In the genomic region with DNA sequence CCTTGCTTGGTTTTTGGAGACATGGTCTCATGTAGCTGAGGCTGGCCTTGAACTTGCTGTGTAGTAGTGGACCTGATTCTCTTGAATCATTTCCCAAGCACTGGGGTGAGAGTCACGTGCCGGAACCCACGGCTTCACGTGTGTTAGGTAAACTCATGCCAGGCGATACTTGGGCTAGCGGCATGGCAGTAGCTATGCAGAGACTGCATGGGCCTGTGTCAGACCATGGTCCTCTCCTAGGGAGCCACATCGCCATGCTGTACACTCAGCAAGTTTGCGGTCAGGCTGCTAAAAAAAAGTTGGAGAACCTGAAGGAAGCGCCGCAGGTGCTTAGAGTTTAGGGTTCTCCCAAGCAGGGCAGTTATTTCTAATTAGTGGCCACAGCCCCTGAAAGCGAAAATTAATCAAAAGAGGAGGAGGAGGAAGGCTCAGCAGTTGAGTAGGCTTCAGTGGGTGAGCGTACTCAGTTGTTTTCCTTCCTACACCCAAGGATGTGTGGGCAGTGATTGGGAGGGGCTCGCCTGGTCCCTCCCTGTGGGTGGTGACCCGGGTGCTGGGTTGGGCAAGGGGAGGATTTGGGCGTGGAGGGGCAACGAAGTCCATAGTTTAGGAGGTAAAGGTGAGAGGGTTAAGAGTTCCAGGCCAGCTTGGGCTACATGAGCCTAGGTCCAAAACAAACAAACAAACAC, we compare ENCODE assay signal across 8 mouse cellular contexts. TPM values are rescaled to one million over a fixed set of nuclear protein-coding genes. Genes with fewer than 3 reads are reported as not detected.
DNase-seq lines count a peak whose midpoint lies in the region; ATAC-seq and TF ChIP-seq lines count a peak whose summit lies in the region.

No protein-coding gene starts in this region.

- H3K9me3 ChIP-seq in intestine, postnatal 0 days (ENCODE audit: control insufficient read depth), result no peaks in the 10 kb centered on the region
- H3K9me3 ChIP-seq in neural tube, embryonic 14.5 days (ENCODE audit: control insufficient read depth, low read length), result no peaks in the 10 kb centered on the region

- TF ChIP-seq CTCF in brain, embryonic 14.5 days (IDR thresholded peaks at IDR 0.05; ENCODE audit: borderline replicate concordance, extremely low read depth, insufficient read depth, insufficient read length), result no peak
- TF ChIP-seq CTCF in intestine, postnatal 0 days (IDR thresholded peaks at IDR 0.05; ENCODE audit: low read depth), result no peak
- no peak for TF ChIP-seq CTCF in lung, adult 2 months (IDR thresholded peaks at IDR 0.05; ENCODE audit: insufficient read depth, low read length)

- H3K4me1 ChIP-seq in intestine, postnatal 0 days (replicated peaks; ENCODE audit: control insufficient read depth, insufficient read depth, low read length), result peaks cover 24% of the 10 kb centered on the region; the same call in 1 of the 2 replicates
- H3K4me1 ChIP-seq in lung, adult 2 months (ENCODE audit: control insufficient read depth, insufficient read depth, low read length), result peaks cover 18% of the 10 kb centered on the region
- peaks cover 25% of the 10 kb centered on the region for H3K4me1 ChIP-seq in neural tube, embryonic 14.5 days (ENCODE audit: control insufficient read depth, insufficient read depth, low read length)

- peak; percentile 29 for DNase-seq in cerebellum, adult 9-10 months
- no peak for DNase-seq in cerebellum, postnatal 14 days
- DNase-seq in brain, embryonic 14.5 days (ENCODE audit: low read depth), result peak; percentile 8
- peak; percentile 83 to 89 for DNase-seq in heart, adult 18-20 months
- peak; percentile 79 for DNase-seq in lung, adult 2 months
- no peak for DNase-seq in right cerebral cortex, postnatal 36 days (ENCODE audit: low spot score in 2 of 2)

- peak overlapping the region; percentile 79 for H3K4me2 ChIP-seq in intestine, postnatal 0 days (replicated peaks; ENCODE audit: low read depth)
- H3K4me2 ChIP-seq in neural tube, embryonic 14.5 days (ENCODE audit: low read depth, low read length), result peak overlapping the region; percentile 91

- H3K36me3 ChIP-seq in intestine, postnatal 0 days (ENCODE audit: control insufficient read depth, insufficient read depth), result peaks cover 19% of the 10 kb centered on the region; the same call in 1 of the 2 replicates
- H3K36me3 ChIP-seq in neural tube, embryonic 14.5 days (ENCODE audit: control insufficient read depth, insufficient read depth, low read length), result no peaks in the 10 kb centered on the region

- no peaks in the 10 kb centered on the region for H3K27me3 ChIP-seq in intestine, postnatal 0 days (replicated peaks; ENCODE audit: control insufficient read depth, insufficient read depth, low read length)
- no peaks in the 10 kb centered on the region; the same call in 1 of the 2 replicates for H3K27me3 ChIP-seq in neural tube, embryonic 14.5 days (ENCODE audit: control insufficient read depth, insufficient read depth, low read length)

- peak overlapping the region; percentile 98; the same call in 1 of the 2 replicates for H3K9ac ChIP-seq in intestine, postnatal 0 days (ENCODE audit: low read depth, low read length)
- H3K9ac ChIP-seq in neural tube, embryonic 14.5 days (replicated peaks; ENCODE audit: low read depth, low read length), result no peak overlapping the region

- H3K27ac ChIP-seq in intestine, postnatal 0 days (ENCODE audit: low read depth, low read length), result peak overlapping the region; percentile 57
- no peak overlapping the region for H3K27ac ChIP-seq in neural tube, embryonic 14.5 days (ENCODE audit: low read depth, low read length)

- peak overlapping the region; percentile 98 for H3K4me3 ChIP-seq in intestine, postnatal 0 days (ENCODE audit: low read depth, low read length)
- H3K4me3 ChIP-seq in lung, adult 2 months (replicated peaks; ENCODE audit: extremely low read depth, low read depth, low read length), result peak overlapping the region; percentile 55
- H3K4me3 ChIP-seq in neural tube, embryonic 14.5 days (ENCODE audit: low read depth, low read length), result peak overlapping the region; percentile 97

- WGBS in intestine, postnatal 0 days, result 46% methylated on average over 16 of the region's 16 CpGs
- 39% methylated on average over 16 of the region's 16 CpGs for WGBS in lung, adult 2 months
- WGBS in neural tube, embryonic 14.5 days, result 61% methylated on average over 16 of the region's 16 CpGs

- peak; percentile 40 for ATAC-seq in intestine, postnatal 0 days
- ATAC-seq in neural tube, embryonic 14.5 days (ENCODE audit: low read depth), result no peak

- no peak for TF ChIP-seq POLR2A in brain, embryonic 14.5 days (IDR thresholded peaks at IDR 0.05; ENCODE audit: borderline replicate concordance, extremely low read depth, insufficient read depth, insufficient read length, poor library complexity, severe bottlenecking)
- peak; percentile 66; the same call in 1 of the 2 replicates for TF ChIP-seq POLR2A in lung, adult 2 months (IDR thresholded peaks at IDR 0.05; ENCODE audit: borderline replicate concordance, extremely low read depth, low read depth, low read length)

RNA-seq across cellular contexts. Expression of a gene that starts 10.0 kb away (rescaled TPM):
- 97.3 and 129 TPM in 2 replicates for polyA plus RNA-seq in brain, embryonic 14.5 days (2012; rRNA removed)
- 100 to 1,000 TPM; 149 to 160 TPM for total RNA-seq in heart, adult 18-20 months (2021)
- 313 and 341 TPM in 2 replicates for polyA plus RNA-seq in intestine, postnatal 0 days (2015; fragmentation: Nextera tagmentation; extraction: Ambion mirVana)
- 164 and 182 TPM in 2 replicates for polyA plus RNA-seq in lung, adult 2 months (2012; rRNA removed)
- polyA plus RNA-seq in neural tube, embryonic 14.5 days (2014; fragmentation: Nextera tagmentation; extraction: Ambion mirVana), result 111 and 114 TPM in 2 replicates

RNA-seq across cellular contexts. Expression of a gene that starts 30.9 kb away (rescaled TPM):
- polyA plus RNA-seq in brain, embryonic 14.5 days (2012; rRNA removed), result 58.0 and 59.4 TPM in 2 replicates
- total RNA-seq in heart, adult 18-20 months (2021), result 10 to 100 TPM; 27.1 to 27.3 TPM
- 10.7 and 12.5 TPM in 2 replicates for polyA plus RNA-seq in intestine, postnatal 0 days (2015; fragmentation: Nextera tagmentation; extraction: Ambion mirVana)
- 107 and 117 TPM in 2 replicates for polyA plus RNA-seq in lung, adult 2 months (2012; rRNA removed)
- polyA plus RNA-seq in neural tube, embryonic 14.5 days (2014; fragmentation: Nextera tagmentation; extraction: Ambion mirVana), result 35.7 and 38.1 TPM in 2 replicates

Comparison
In these comparisons a context has a peak if more than half of its experiments do, and no peak if none do; other contexts are left out.
1. DNase-seq: peak in cerebellum, adult 9-10 months (single experiment), brain, embryonic 14.5 days (single experiment), heart, adult 18-20 months (2 of 2) and lung, adult 2 months (single experiment); none in cerebellum, postnatal 14 days (0 of 2) and right cerebral cortex, postnatal 36 days (0 of 2).
2. Peak in every context shown above with its lines, with median percentiles within 50 percentile points of each other: H3K4me3 ChIP-seq.